Mouse (Mus musculus) ES-E14 (cell line): ENCODE data around the gene Apbb2. TPM values are rescaled to one million over a fixed set of nuclear protein-coding genes. Genes with fewer than 3 reads are reported as not detected.
A peak's percentile ranks its signal among the peaks of the same experiment; 100 is the strongest.

ENCODE experiments used
- DNase-seq: peaks from one replicate; pipeline ENCODE4 v3.0.0-alpha.2; 2013; ENCODE audit warnings: low read depth, low spot score
- H3K27ac ChIP-seq: 2 replicates; pipeline ENCODE4 v1.5.1; 2012; ENCODE audit warnings: low read depth, mild to moderate bottlenecking, low read length, moderate library complexity, mixed read lengths; ENCODE audit not compliant: poor library complexity, insufficient read depth, severe bottlenecking
- H3K36me3 ChIP-seq: 2 replicates; pipeline ENCODE4 v1.6.1; 2012; ENCODE audit warnings: mild to moderate bottlenecking, low read length, moderate library complexity, mixed read lengths; ENCODE audit not compliant: control insufficient read depth, poor library complexity, insufficient read depth, severe bottlenecking
- H3K4me1 ChIP-seq, 2 experiments: fragments of 150-350 bp in 1 of 2; sonication (generic) in 1 of 2; 2 replicates each; pipeline ENCODE4 v1.6.1; 2012; ENCODE audit warnings: low read length in 2 of 2, mild to moderate bottlenecking in 1 of 2, mixed read lengths in 1 of 2; ENCODE audit not compliant: control insufficient read depth in 2 of 2, insufficient read depth in 2 of 2, poor library complexity in 1 of 2
- H3K4me3 ChIP-seq, 2 experiments: fragments of 150-350 bp in 1 of 2; sonication (generic) in 1 of 2; 2 replicates each; pipeline ENCODE4 v1.5.1; 2012; ENCODE audit warnings: low read length in 2 of 2, low read depth in 1 of 2, mild to moderate bottlenecking in 1 of 2, mixed read lengths in 1 of 2; ENCODE audit not compliant: insufficient read depth in 1 of 2, poor library complexity in 1 of 2, severe bottlenecking in 1 of 2
- H3K9ac ChIP-seq: 2 replicates; pipeline ENCODE4 v1.6.1; 2012; ENCODE audit warnings: low read depth, mild to moderate bottlenecking, low read length, mixed read lengths; ENCODE audit not compliant: poor library complexity, insufficient read depth, severe bottlenecking
- H3K9me3 ChIP-seq: fragments of 150-350 bp; sonication (generic); 2 replicates; pipeline ENCODE4 v1.6.1; 2012; ENCODE audit warnings: low read depth, mild to moderate bottlenecking, low read length; ENCODE audit not compliant: control insufficient read depth, insufficient read depth
- CHD2 ChIP-seq: IDR thresholded peaks from 2 replicates; pipeline ENCODE4 v1.6.1; 2014; ENCODE audit warnings: mild to moderate bottlenecking, low read depth, low read length, inconsistent platforms
- HCFC1 ChIP-seq: IDR thresholded peaks from 2 replicates; pipeline ENCODE4 v1.6.1; 2012; ENCODE audit warnings: low read length, inconsistent platforms, borderline replicate concordance; ENCODE audit not compliant: insufficient read depth
- MAFK ChIP-seq: IDR thresholded peaks from 2 replicates; pipeline ENCODE4 v1.6.1; 2014; ENCODE audit warnings: mild to moderate bottlenecking, low read depth, low read length, inconsistent platforms; ENCODE audit not compliant: insufficient read depth
- ZC3H11A ChIP-seq: IDR thresholded peaks from 2 replicates; pipeline ENCODE4 v1.6.1; 2012; ENCODE audit warnings: low read depth, mild to moderate bottlenecking, inconsistent platforms, low read length, borderline replicate concordance
- ZNF384 ChIP-seq: IDR thresholded peaks from 2 replicates; pipeline ENCODE4 v1.6.1; 2012; ENCODE audit warnings: low read depth, low read length, inconsistent platforms
- in situ Hi-C, 2 experiments: fragments of 600-800 bp; cut with MboI; formaldehyde crosslinking; loops; one replicate each; pipeline ENCODE4 v1.15.1; 2025; ENCODE audit warnings: low sequenced_read_pairs in 2 of 2, inconsistent platforms in 1 of 2; ENCODE audit not compliant: unreplicated experiment in 2 of 2
- total RNA-seq: library from RNA; depleted of rRNA; stranded (reverse); fragments of 300-350 nt; gene quantifications from 2 replicates; pipeline ENCODE4 v1.2.3, GENCODE M21; 2012

Gene Apbb2
- total RNA-seq, 1 experiment, result 15.3 TPM

DNA sequence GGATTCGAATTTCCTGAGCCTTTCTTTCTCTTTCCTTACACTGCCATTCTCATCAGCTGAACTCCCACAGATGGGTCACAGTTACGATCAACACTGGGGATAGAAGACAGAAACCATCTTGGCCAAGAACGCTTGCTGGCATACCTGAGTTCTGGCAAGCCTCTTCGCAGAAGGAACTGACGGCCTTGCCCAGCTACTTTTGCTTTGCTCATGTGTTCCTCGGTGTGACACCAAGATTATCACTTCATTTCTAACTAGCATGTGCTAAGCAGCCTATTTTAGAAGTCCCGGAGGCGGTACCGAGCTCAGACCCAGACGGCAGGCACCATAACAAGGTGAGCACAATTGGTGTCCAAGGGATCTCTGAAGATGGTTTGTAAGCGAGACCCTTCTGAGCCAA is 12.9 kb downstream of the Apbb2 start:
- Histone ChIP-seq H3K9me3 (no peaks in the 10 kb centered on the region), H3K27ac (no peak overlapping the region), H3K4me3 (no peak overlapping the region), H3K9ac (no peak overlapping the region), H3K36me3 (no peaks in the 10 kb centered on the region), H3K4me1 (peaks cover 0 to 9% of the 10 kb centered on the region in 2 experiments; a peak in 2 of 4 replicates)
- TF ChIP-seq MAFK, result no peak
- no peak for TF ChIP-seq ZNF384
- no peak for TF ChIP-seq CHD2
- TF ChIP-seq ZC3H11A, result no peak
- no peak for TF ChIP-seq HCFC1
- in situ Hi-C loops, result no loop called here
- DNase-seq, result no peak

DNA sequence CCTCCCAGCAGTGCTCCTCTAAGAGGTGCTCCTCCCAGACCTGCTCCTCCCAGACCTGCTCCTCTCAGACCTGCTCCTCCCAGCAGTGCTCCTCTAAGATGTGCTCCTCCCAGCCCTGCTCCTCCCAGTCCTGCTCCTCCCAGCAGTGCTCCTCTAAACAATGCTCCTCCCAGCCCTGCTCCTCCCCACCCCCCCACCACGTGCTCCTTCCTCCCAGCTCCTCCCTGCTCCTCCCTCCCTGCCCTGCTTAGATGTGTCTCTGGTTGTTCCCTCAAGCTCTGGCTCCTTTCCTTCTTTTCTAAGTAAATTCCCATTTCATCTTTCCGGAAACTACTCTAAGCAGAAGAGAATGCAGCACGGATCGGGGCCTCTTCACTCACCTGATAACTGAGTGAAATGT is 14.2 kb downstream of the Apbb2 start:
- TF ChIP-seq MAFK (no peak), ZNF384 (no peak), HCFC1 (no peak), ZC3H11A (no peak), CHD2 (no peak)
- no peak for DNase-seq
- Histone ChIP-seq H3K4me1 (peaks cover 0 to 10% of the 10 kb centered on the region in 2 experiments; a peak in 2 of 4 replicates), H3K9ac (no peak overlapping the region), H3K36me3 (no peaks in the 10 kb centered on the region), H3K27ac (no peak overlapping the region), H3K9me3 (no peaks in the 10 kb centered on the region), H3K4me3 (no peak overlapping the region)
- in situ Hi-C loops, result no loop called here

DNA sequence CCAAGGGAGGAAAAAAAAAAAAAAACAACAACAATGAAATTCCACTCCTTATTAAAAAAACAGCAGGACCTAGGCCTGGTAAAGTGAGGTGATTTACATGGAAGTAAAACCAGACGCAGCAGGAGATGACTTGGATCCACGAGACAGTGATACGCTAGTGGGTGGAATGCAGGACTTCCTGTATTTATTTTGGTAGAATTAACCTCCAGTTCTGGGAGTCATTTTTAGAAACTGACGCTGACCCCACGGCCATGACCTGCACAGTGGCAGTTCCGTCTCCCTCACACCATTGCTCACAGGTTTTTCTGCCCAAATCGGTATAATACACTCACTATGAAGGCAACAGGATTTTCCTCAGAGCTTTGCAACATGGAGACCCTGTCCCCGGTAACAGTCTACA is 14.8 kb downstream of the Apbb2 start:
- Histone ChIP-seq H3K4me3 (no peak overlapping the region), H3K36me3 (no peaks in the 10 kb centered on the region), H3K4me1 (peaks cover 0 to 10% of the 10 kb centered on the region in 2 experiments; a peak in 2 of 4 replicates), H3K27ac (no peak overlapping the region), H3K9me3 (no peaks in the 10 kb centered on the region), H3K9ac (no peak overlapping the region)
- DNase-seq, result no peak
- in situ Hi-C loops, result no loop called here
- no peak for TF ChIP-seq ZC3H11A
- no peak for TF ChIP-seq MAFK

DNA sequence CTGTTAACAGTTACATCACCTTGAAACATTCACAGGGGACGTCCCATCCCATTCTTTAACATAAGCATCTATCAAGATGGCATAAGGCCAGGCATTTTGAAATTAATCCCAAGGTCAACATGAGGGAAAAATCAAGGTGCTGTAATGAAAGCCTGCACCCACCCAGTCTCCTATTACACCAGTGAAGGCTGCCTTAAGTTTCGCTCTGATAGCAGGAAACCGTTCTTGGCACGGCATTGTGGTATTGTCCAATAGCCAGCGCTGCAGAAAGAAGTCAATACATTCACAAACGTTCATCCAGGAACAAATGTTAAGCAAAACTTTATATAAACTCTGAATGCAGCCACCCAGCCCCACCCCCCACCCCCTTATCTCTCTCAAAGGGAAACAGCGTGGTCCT is 15.4 kb downstream of the Apbb2 start:
- peaks cover 0 to 10% of the 10 kb centered on the region in 2 experiments; a peak in 2 of 4 replicates for H3K4me1 ChIP-seq
- H3K4me3 ChIP-seq, result no peak overlapping the region
- H3K9me3 ChIP-seq, result no peaks in the 10 kb centered on the region
- H3K36me3 ChIP-seq, result no peaks in the 10 kb centered on the region
- H3K27ac ChIP-seq, result no peak overlapping the region
- no peak for DNase-seq
- in situ Hi-C loops, result no loop called here
- H3K9ac ChIP-seq, result no peak overlapping the region
- no peak for TF ChIP-seq HCFC1

DNA sequence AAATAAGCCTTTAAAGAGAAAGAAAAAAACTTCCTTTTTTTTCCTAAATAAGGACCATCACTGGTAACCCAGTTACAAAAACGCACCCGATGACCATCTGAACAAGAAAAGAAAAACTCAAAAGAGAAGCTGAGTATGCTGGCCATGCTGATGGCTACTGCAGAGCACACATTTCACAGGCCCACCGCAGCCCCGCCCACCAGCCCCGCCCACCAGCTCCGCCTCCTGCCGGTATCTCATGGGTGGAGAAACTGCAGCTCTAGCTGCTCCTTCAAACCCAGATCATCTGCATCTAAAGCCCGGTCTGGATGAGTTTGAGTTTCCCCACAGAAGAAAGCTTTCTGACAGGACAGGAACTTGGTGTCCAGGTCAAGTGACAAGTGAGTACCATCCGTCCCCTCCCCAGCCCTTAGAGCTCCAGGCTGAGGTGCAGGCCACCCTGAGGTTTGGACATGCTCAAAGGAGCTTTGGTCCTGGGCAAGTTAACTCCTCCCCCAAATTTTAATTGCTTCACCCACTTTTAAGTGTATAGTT is 16.2 kb downstream of the Apbb2 start:
- H3K4me3 ChIP-seq, result 0 out of 4 replicates have a peak overlapping the region, but pooled peaks of 1 of the 2 experiments have one; percentile 30

More for the DNA sequence above, 16.2 kb downstream of the Apbb2 start:
- Histone ChIP-seq H3K36me3 (no peaks in the 10 kb centered on the region), H3K9ac (no peak overlapping the region), H3K4me1 (peaks cover 2 to 10% of the 10 kb centered on the region in 2 experiments; a peak in 2 of 4 replicates), H3K27ac (no peak overlapping the region), H3K9me3 (no peaks in the 10 kb centered on the region)
- in situ Hi-C loops, result no loop called here
- TF ChIP-seq HCFC1, result no peak
- no peak for DNase-seq
